Mouse (Mus musculus) megakaryocyte, embryonic 14.5 days (primary cell): ENCODE measurements around the gene D3Ertd254e.

ENCODE experiments used
- FLI1 ChIP-seq: IDR thresholded peaks from 2 replicates; pipeline ENCODE4 v1.6.1; 2012; ENCODE audit warnings: low read length, inconsistent platforms, mixed read lengths
- GATA1 ChIP-seq: IDR thresholded peaks from 3 replicates; pipeline ENCODE4 v1.6.1; 2012; ENCODE audit warnings: mixed read lengths, low read length, inconsistent platforms, borderline replicate concordance

DNA sequence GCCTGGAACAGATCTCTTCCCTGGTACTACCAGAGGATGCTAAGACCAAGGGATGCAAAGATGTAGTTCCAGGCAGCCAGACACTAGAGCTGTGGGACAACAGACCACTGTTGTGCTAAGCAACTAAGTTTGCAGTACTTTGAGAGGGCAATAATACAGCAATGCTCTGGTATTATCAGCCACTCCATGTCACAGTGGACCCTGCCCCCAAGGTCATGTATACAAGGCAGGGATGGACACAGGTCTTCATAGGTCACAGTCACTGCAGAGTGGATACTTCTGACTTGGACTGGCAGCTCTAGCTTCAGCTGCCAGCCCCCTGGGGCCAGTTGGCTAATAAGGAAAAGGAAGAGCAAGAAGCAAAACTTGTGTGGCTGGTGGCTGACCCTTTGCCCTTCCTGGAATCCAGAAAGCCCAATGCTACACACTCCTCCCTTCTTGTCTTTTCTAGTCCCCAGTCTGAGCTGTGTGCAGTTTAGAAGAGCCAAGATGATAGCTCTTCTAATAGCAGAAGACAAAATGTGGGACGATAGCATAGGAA lies 19.9 kb downstream of the D3Ertd254e start:
- TF ChIP-seq GATA1 (no peak), FLI1 (no peak)
